Mouse (Mus musculus) heart, embryonic 14.5 days (tissue): Measurements from ENCODE around the gene Chga. TPM values are rescaled to one million over a fixed set of nuclear protein-coding genes. Genes with fewer than 3 reads are reported as not detected.

ENCODE experiments used
- ATAC-seq: fragments of 200-750 bp; cut with Nextera tagmentation; 2 replicates; pipeline ENCODE4 v1.8.0; 2017; ENCODE audit warnings: low read depth, moderate TSS enrichment; ENCODE audit not compliant: insufficient number of reproducible peaks, insufficient read depth, low FRiP score
- H3K27ac ChIP-seq, 2 experiments: fragments of 200-500 bp in 1 of 2; fragments of 300-500 bp in 1 of 2; sonication (generic) in 1 of 2; replicated peaks in 1 of 2; 2 replicates each; pipeline ENCODE4 v1.5.1; 2012 to 2014; ENCODE audit warnings: low read depth in 2 of 2, low read length in 2 of 2, control low read depth in 1 of 2, mild to moderate bottlenecking in 1 of 2, mixed read lengths in 1 of 2; ENCODE audit not compliant: control insufficient read depth in 1 of 2, insufficient read depth in 1 of 2
- H3K27me3 ChIP-seq: fragments of 300-500 bp; sonication (generic); 2 replicates; pipeline ENCODE4 v1.6.1; 2014; ENCODE audit warnings: mild to moderate bottlenecking, low read length, control low read depth; ENCODE audit not compliant: control insufficient read depth, insufficient read depth
- H3K36me3 ChIP-seq: fragments of 300-500 bp; sonication (generic); 2 replicates; pipeline ENCODE4 v1.6.1; 2014; ENCODE audit warnings: mild to moderate bottlenecking, control low read depth, low read length, mixed read lengths; ENCODE audit not compliant: control insufficient read depth, insufficient read depth
- H3K4me1 ChIP-seq, 2 experiments: fragments of 200-500 bp in 1 of 2; fragments of 300-500 bp in 1 of 2; sonication (generic) in 1 of 2; 2 replicates each; pipeline ENCODE4 v1.6.1; 2012 to 2014; ENCODE audit warnings: low read length in 2 of 2, control low read depth in 1 of 2, mixed read lengths in 1 of 2; ENCODE audit not compliant: control insufficient read depth in 2 of 2, insufficient read depth in 2 of 2
- H3K4me2 ChIP-seq: fragments of 300-500 bp; sonication (generic); 2 replicates; pipeline ENCODE4 v1.6.1; 2014; ENCODE audit warnings: mild to moderate bottlenecking, low read length
- H3K4me3 ChIP-seq, 2 experiments: fragments of 200-500 bp in 1 of 2; fragments of 300-500 bp in 1 of 2; sonication (generic) in 1 of 2; 2 replicates each; pipeline ENCODE4 v1.5.1; 2012 to 2014; ENCODE audit warnings: low read length in 2 of 2, mild to moderate bottlenecking in 2 of 2, control low read depth in 1 of 2, low read depth in 1 of 2, moderate library complexity in 1 of 2; ENCODE audit not compliant: control insufficient read depth in 1 of 2, insufficient read depth in 1 of 2
- H3K9ac ChIP-seq: fragments of 300-500 bp; sonication (generic); 2 replicates; pipeline ENCODE4 v1.6.1; 2014; ENCODE audit warnings: mild to moderate bottlenecking, low read length
- H3K9me3 ChIP-seq: fragments of 300-500 bp; sonication (generic); 2 replicates; pipeline ENCODE4 v1.6.1; 2016; ENCODE audit warnings: low read length, control low read depth; ENCODE audit not compliant: control insufficient read depth
- WGBS: fragments of 180-500 bp; shearing (Covaris S2); extraction: QIAGEN DNeasy Blood & Tissue Kit; methylation state at CpG from one replicate; pipeline ENCODE4 v1.1.7; 2014; 5-methylcytosine and 5-hydroxymethylcytosine counted together
- polyA plus RNA-seq: library from polyadenylated mRNA; unstranded; fragments of >200 nt; fragmentation: Nextera tagmentation; extraction: Ambion mirVana; gene quantifications from 2 replicates; pipeline ENCODE4 v1.2.1, GENCODE M21; 2014

Chga gene
- polyA plus RNA-seq, 1 experiment from 2014 or later, result 0.34 TPM

GRCm38 (mm10) chr12:102599801-102600200, 45.0 kb downstream of the Chga start:
- no peak overlapping the region for H3K4me3 ChIP-seq
- no peak overlapping the region for H3K9ac ChIP-seq
- no peak overlapping the region for H3K4me2 ChIP-seq
- WGBS, result 62% methylated on average over 7 of the region's 7 CpGs
- no peaks in the 10 kb centered on the region for H3K36me3 ChIP-seq
- no peak for ATAC-seq
- H3K4me1 ChIP-seq, result peaks cover 23 to 35% of the 10 kb centered on the region in 2 experiments
- peak overlapping the region in 1 of 2 experiments; percentile 62; a peak in 1 of 4 replicates for H3K27ac ChIP-seq
- H3K27me3 ChIP-seq, result no peaks in the 10 kb centered on the region
- peaks cover 4% of the 10 kb centered on the region; the same call in 1 of the 2 replicates for H3K9me3 ChIP-seq

DNA sequence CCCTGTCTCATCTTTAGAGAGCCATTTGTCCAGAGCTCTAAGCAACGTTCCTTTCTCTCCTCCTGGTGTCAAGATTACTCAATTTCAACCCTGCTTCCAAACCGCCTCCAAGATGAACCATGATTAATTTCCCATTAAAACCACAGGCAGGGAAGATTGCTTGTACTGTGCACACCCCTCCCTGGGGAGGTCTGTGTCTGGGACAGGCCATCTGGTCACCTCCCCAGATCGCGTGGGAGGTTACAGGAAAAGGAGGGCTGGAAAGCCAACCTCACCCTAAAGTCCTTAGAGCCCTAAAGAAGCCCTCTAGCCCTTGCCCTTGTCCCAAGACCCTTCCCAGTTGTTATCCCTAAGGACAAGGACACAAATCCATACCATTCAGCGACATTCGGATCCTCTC, 45.6 kb downstream of the Chga start:
- 85% methylated on average over 6 of the region's 6 CpGs for WGBS
- H3K4me3 ChIP-seq, result no peak overlapping the region
- H3K27me3 ChIP-seq, result no peaks in the 10 kb centered on the region
- H3K36me3 ChIP-seq, result no peaks in the 10 kb centered on the region
- no peak overlapping the region for H3K4me2 ChIP-seq
- H3K27ac ChIP-seq, result no peak overlapping the region
- peaks cover 23 to 34% of the 10 kb centered on the region in 2 experiments for H3K4me1 ChIP-seq
- ATAC-seq, result no peak
- H3K9me3 ChIP-seq, result peaks cover 4% of the 10 kb centered on the region; the same call in 1 of the 2 replicates
- H3K9ac ChIP-seq, result no peak overlapping the region

- no peak overlapping the region for H3K27ac ChIP-seq
- no peaks in the 10 kb centered on the region for H3K27me3 ChIP-seq
- no peak for ATAC-seq
- WGBS, result 45% methylated on average over 8 of the region's 8 CpGs
- no peak overlapping the region for H3K4me2 ChIP-seq
- H3K4me3 ChIP-seq, result no peak overlapping the region
- no peak overlapping the region for H3K9ac ChIP-seq
- H3K9me3 ChIP-seq, result peaks cover 4% of the 10 kb centered on the region; the same call in 1 of the 2 replicates
- no peaks in the 10 kb centered on the region for H3K36me3 ChIP-seq
- peaks cover 23 to 27% of the 10 kb centered on the region in 2 experiments for H3K4me1 ChIP-seq
Measured at GRCm38 (mm10) chr12:102601847-102602246, 47.1 kb downstream of the Chga start.

- WGBS, result 74% methylated on average over 9 of the region's 9 CpGs
- H3K27ac ChIP-seq, result no peak overlapping the region
- no peaks in the 10 kb centered on the region for H3K36me3 ChIP-seq
- H3K4me3 ChIP-seq, result no peak overlapping the region
- peaks cover 4% of the 10 kb centered on the region; the same call in 1 of the 2 replicates for H3K9me3 ChIP-seq
- no peak for ATAC-seq
- H3K27me3 ChIP-seq, result no peaks in the 10 kb centered on the region
- H3K9ac ChIP-seq, result no peak overlapping the region
- H3K4me2 ChIP-seq, result no peak overlapping the region
- peaks cover 21 to 23% of the 10 kb centered on the region in 2 experiments for H3K4me1 ChIP-seq
Measured at GRCm38 (mm10) chr12:102602255-102603041, 47.7 kb downstream of the Chga start.

DNA sequence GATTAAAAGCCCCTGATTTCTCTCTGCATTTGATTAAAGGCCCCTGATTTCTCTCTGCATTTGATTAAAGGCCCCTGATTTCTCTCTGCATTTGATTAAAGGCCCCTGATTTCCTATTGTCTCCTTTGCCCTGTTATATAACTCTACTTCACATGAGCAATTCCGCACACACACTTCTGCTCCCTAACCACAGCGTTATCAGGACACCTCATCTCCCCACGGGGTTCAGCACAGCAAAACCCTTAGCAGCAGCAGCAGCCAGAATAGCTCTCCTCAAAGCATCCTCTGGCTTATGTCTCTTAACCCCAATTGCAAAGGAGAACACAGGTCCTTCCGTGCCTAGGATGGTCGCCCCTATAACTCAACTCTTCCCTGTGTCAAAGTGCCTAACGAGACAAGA, 50.8 kb downstream of the Chga start:
- Histone ChIP-seq H3K9me3 (no peaks in the 10 kb centered on the region), H3K36me3 (no peaks in the 10 kb centered on the region), H3K4me3 (no peak overlapping the region), H3K4me1 (peaks cover 20 to 21% of the 10 kb centered on the region in 2 experiments), H3K27me3 (no peaks in the 10 kb centered on the region), H3K4me2 (no peak overlapping the region), H3K9ac (no peak overlapping the region), H3K27ac (no peak overlapping the region)
- WGBS, result 83% methylated on average over 6 of the region's 6 CpGs
- no peak for ATAC-seq

DNA sequence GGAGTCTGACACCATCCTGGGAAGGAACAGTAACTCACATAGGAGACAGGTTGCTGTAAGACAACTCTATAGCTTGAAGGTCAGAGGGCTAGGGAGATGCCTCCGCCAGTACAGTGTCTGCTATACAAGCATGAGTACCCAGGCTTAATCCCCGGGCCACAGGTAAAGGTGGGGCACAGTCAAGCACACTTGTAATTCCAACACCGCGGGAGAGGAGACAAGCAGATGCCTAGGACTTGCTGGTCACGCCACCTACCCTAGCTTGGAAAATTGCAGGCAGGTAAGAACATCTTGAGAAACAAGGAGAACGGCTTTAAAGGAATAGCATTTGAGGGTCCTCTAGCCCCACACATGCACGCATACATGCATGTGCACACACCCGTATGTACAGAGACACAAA, 52.3 kb downstream of the Chga start:
- Histone ChIP-seq H3K9ac (no peak overlapping the region), H3K4me1 (peaks cover 17 to 18% of the 10 kb centered on the region in 2 experiments), H3K9me3 (no peaks in the 10 kb centered on the region), H3K27me3 (no peaks in the 10 kb centered on the region), H3K4me2 (no peak overlapping the region), H3K27ac (no peak overlapping the region), H3K4me3 (no peak overlapping the region), H3K36me3 (no peaks in the 10 kb centered on the region)
- WGBS, result 87% methylated on average over 8 of the region's 8 CpGs
- ATAC-seq, result no peak

DNA sequence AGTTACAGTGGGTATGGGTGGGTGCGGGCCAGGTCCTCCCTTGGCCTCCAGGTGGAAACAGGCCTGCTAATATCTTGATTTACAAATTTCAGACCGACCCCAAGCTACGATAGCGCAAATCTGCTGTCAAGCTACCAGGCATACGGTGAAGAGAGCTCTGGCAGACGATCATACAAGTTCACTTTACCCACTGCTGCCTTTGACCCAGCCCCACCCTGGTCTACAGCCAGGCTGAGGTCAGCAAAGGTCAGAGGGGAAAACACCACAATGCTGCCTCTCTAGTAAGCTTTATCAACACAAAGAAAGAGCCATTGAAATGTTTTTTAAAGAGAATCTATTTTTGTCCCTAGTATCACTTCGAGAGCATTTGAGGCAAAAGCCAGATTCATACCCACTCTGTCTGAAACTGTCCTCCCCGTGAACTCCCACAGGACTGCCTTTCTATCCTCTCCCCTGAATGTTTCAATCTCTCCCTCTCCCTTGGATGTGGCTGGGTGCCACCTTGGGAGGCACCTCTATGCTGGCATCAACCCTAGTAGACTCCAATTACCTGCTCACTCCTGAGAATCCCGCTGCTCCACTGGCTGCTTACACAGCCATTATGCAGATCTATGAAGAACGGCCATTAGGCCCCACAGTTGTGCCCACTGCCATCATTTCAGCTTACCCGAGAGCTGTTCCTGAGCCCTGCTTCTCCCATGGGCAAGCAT, 53.2 kb downstream of the Chga start:
- ATAC-seq, result no peak
- no peak overlapping the region for H3K4me2 ChIP-seq
- WGBS, result 53% methylated on average over 11 of the region's 11 CpGs
- peaks cover 14 to 17% of the 10 kb centered on the region in 2 experiments for H3K4me1 ChIP-seq
- H3K4me3 ChIP-seq, result no peak overlapping the region
- H3K27me3 ChIP-seq, result no peaks in the 10 kb centered on the region
- no peaks in the 10 kb centered on the region for H3K36me3 ChIP-seq
- H3K9me3 ChIP-seq, result no peaks in the 10 kb centered on the region
- H3K9ac ChIP-seq, result no peak overlapping the region
- no peak overlapping the region for H3K27ac ChIP-seq
